Mouse (Mus musculus): ENCODE results near the gene Ccer1. TPM values are rescaled to one million over a fixed set of nuclear protein-coding genes. Genes with fewer than 3 reads are reported as not detected.

Gene Ccer1
- not detected for polyA plus RNA-seq (2015; fragmentation: Illumina TruSeq; extraction: RNeasy Lipid Tissue Mini Kit (QIAGEN cat#74804); ENCODE audit: insufficient read depth, low read depth, low replicate concordance)

GRCm38 (mm10) chr10:97692913-97693312 is at the start of gene Ccer1:
Ccer1 (plus strand) TSS chr10:97693059.

GRCm38 (mm10) chr10:97643768-97644167 is 49.1 kb upstream of the Ccer1 start, which contains the start of gene Epyc:
Epyc (plus strand) TSS chr10:97644068.

GRCm38 (mm10) chr10:97726655-97727054 is 33.8 kb downstream of the Ccer1 start, which contains the start of gene C030005K15Rik:
C030005K15Rik (minus strand) TSS chr10:97726755.

Other genes starting within 250 kb of the Ccer1 start
- 431 TPM for gene Dcn, start 213.4 kb upstream of the Ccer1 start, polyA plus RNA-seq (2015; fragmentation: Illumina TruSeq; extraction: RNeasy Lipid Tissue Mini Kit (QIAGEN cat#74804); ENCODE audit: insufficient read depth, low read depth, low replicate concordance)
- 18.8 TPM for gene Lum, start 127.9 kb upstream of the Ccer1 start, polyA plus RNA-seq (2015; fragmentation: Illumina TruSeq; extraction: RNeasy Lipid Tissue Mini Kit (QIAGEN cat#74804); ENCODE audit: insufficient read depth, low read depth, low replicate concordance)
- gene Kera, start 86.2 kb upstream of the Ccer1 start, polyA plus RNA-seq (2015; fragmentation: Illumina TruSeq; extraction: RNeasy Lipid Tissue Mini Kit (QIAGEN cat#74804); ENCODE audit: insufficient read depth, low read depth, low replicate concordance): not detected
- not detected for gene Epyc, start 49.0 kb upstream of the Ccer1 start, polyA plus RNA-seq (2015; fragmentation: Illumina TruSeq; extraction: RNeasy Lipid Tissue Mini Kit (QIAGEN cat#74804); ENCODE audit: insufficient read depth, low read depth, low replicate concordance)
- not detected for gene C030005K15Rik, start 33.7 kb downstream of the Ccer1 start, polyA plus RNA-seq (2015; fragmentation: Illumina TruSeq; extraction: RNeasy Lipid Tissue Mini Kit (QIAGEN cat#74804); ENCODE audit: insufficient read depth, low read depth, low replicate concordance)